Mouse (Mus musculus): ENCODE data around the gene Peli2. TPM values are rescaled to one million over a fixed set of nuclear protein-coding genes. Genes with fewer than 3 reads are reported as not detected.

Gene Peli2
- total RNA-seq, 2 experiments from 2014 or later = 14.0 to 17.0 TPM

GRCm38 (mm10) chr14:48324460-48324850 lies 203.8 kb downstream of the Peli2 start:
- intact Hi-C loops (cut with DNase I) = no loop called here

GRCm38 (mm10) chr14:48327746-48328145 lies 207.1 kb downstream of the Peli2 start:
- intact Hi-C loops (cut with DNase I) = no loop called here
- DNase-seq = no peak

More at GRCm38 (mm10) chr14:48324460-48324850, 203.8 kb downstream of the Peli2 start:
- no peak for DNase-seq

- DNase-seq = no peak
- intact Hi-C loops (cut with DNase I) = no loop called here
Observed at GRCm38 (mm10) chr14:48329716-48330365, 209.2 kb downstream of the Peli2 start.

All from gastrocnemius, postnatal 36 days (tissue).